Mouse (Mus musculus): Measurements from ENCODE around the gene Aqp3. TPM values are rescaled to one million over a fixed set of nuclear protein-coding genes. Genes with fewer than 3 reads are reported as not detected.

The Aqp3 gene
- 0.08 and 0.18 TPM in 2 replicates for polyA plus RNA-seq (2015; fragmentation: Nextera tagmentation; extraction: Ambion mirVana)

GRCm38 (mm10) chr4:41097871-41098576 is at the start of gene Aqp3:
Aqp3 (minus strand) TSS chr4:41098183.
- H3K27me3 ChIP-seq, result peaks cover 34% of the 10 kb centered on the region
- H3K36me3 ChIP-seq, result no peaks in the 10 kb centered on the region
- no peak within 1 kb of the TSS for H3K27ac ChIP-seq
- H3K4me1 ChIP-seq (replicated peaks), result peaks cover 13% of the 10 kb centered on the region
- H3K4me3 ChIP-seq (replicated peaks), result peak within 1 kb of the TSS; percentile 48
- H3K9ac ChIP-seq (replicated peaks), result peak within 1 kb of the TSS; percentile 65
- peak within 1 kb of the TSS; percentile 90 for H3K4me2 ChIP-seq (replicated peaks)
- ATAC-seq, result peak; percentile 73
- no peaks in the 10 kb centered on the region for H3K9me3 ChIP-seq
- WGBS, result under 1% methylated on average over 42 of the region's 42 CpGs

- H3K27ac ChIP-seq, result no peak overlapping the region
- H3K4me1 ChIP-seq (replicated peaks), result peaks cover 21% of the 10 kb centered on the region
- WGBS, result 89% methylated on average over 2 of the region's 2 CpGs
- peaks cover 32% of the 10 kb centered on the region for H3K36me3 ChIP-seq
- no peaks in the 10 kb centered on the region for H3K9me3 ChIP-seq
- no peak overlapping the region for H3K9ac ChIP-seq (replicated peaks)
- no peak overlapping the region for H3K4me2 ChIP-seq (replicated peaks)
- no peaks in the 10 kb centered on the region for H3K27me3 ChIP-seq
- no peak overlapping the region for H3K4me3 ChIP-seq (replicated peaks)
- no peak for ATAC-seq
Measured at GRCm38 (mm10) chr4:41142601-41143000, 44.6 kb upstream of the Aqp3 start.

GRCm38 (mm10) chr4:41140174-41140875 is 42.3 kb upstream of the Aqp3 start:
- WGBS, result 95% methylated on average over 6 of the region's 6 CpGs
- no peaks in the 10 kb centered on the region for H3K27me3 ChIP-seq
- H3K4me2 ChIP-seq (replicated peaks), result no peak overlapping the region
- ATAC-seq, result no peak
- H3K4me1 ChIP-seq (replicated peaks), result peaks cover 26% of the 10 kb centered on the region
- no peak overlapping the region for H3K9ac ChIP-seq (replicated peaks)
- H3K27ac ChIP-seq, result no peak overlapping the region
- H3K9me3 ChIP-seq, result no peaks in the 10 kb centered on the region
- H3K36me3 ChIP-seq, result peaks cover 32% of the 10 kb centered on the region
- H3K4me3 ChIP-seq (replicated peaks), result no peak overlapping the region

GRCm38 (mm10) chr4:41136811-41137210 is 38.8 kb upstream of the Aqp3 start:
- peak overlapping the region; percentile 99 for H3K9ac ChIP-seq (replicated peaks)
- peaks cover 25% of the 10 kb centered on the region for H3K36me3 ChIP-seq
- ATAC-seq, result no peak
- H3K27me3 ChIP-seq, result 0 out of 2 replicates have a peak, but pooled peaks cover 4% of the 10 kb centered on the region
- peak overlapping the region; percentile 72 for H3K4me2 ChIP-seq (replicated peaks)
- under 1% methylated on average over 8 of the region's 8 CpGs for WGBS
- peaks cover 26% of the 10 kb centered on the region for H3K4me1 ChIP-seq (replicated peaks)
- peak overlapping the region; percentile 100 for H3K27ac ChIP-seq
- H3K9me3 ChIP-seq, result no peaks in the 10 kb centered on the region
- peak overlapping the region; percentile 94 for H3K4me3 ChIP-seq (replicated peaks)

- H3K9me3 ChIP-seq, result no peaks in the 10 kb centered on the region
- H3K4me2 ChIP-seq (replicated peaks), result peak overlapping the region; percentile 72
- peak; percentile 41 for ATAC-seq
- H3K9ac ChIP-seq (replicated peaks), result peak overlapping the region; percentile 99
- 0 out of 2 replicates have a peak, but pooled peaks cover 4% of the 10 kb centered on the region for H3K27me3 ChIP-seq
- peak overlapping the region; percentile 100 for H3K27ac ChIP-seq
- peaks cover 26% of the 10 kb centered on the region for H3K4me1 ChIP-seq (replicated peaks)
- H3K36me3 ChIP-seq, result peaks cover 21% of the 10 kb centered on the region
- peak overlapping the region; percentile 94 for H3K4me3 ChIP-seq (replicated peaks)
- 0% methylated on average over 4 of the region's 4 CpGs for WGBS
Measured at GRCm38 (mm10) chr4:41136454-41136805, 38.4 kb upstream of the Aqp3 start.

- Histone ChIP-seq H3K27ac (peak within 1 kb of the TSS; percentile 100), H3K27me3 (0 out of 2 replicates have a peak, but pooled peaks cover 4% of the 10 kb centered on the region), H3K4me2 (replicated peaks) (peak within 1 kb of the TSS; percentile 72), H3K4me3 (replicated peaks) (peak within 1 kb of the TSS; percentile 94), H3K36me3 (peaks cover 16% of the 10 kb centered on the region), H3K9me3 (no peaks in the 10 kb centered on the region), H3K4me1 (replicated peaks) (peaks cover 26% of the 10 kb centered on the region), H3K9ac (replicated peaks) (peak within 1 kb of the TSS; percentile 99)
- ATAC-seq, result peak; percentile 87
- 0% methylated on average over 39 of the region's 65 CpGs for WGBS
Measured at GRCm38 (mm10) chr4:41135711-41136453, 37.9 kb upstream of the Aqp3 start, which contains the start of gene Ube2r2. Ube2r2 (plus strand) TSS chr4:41135743.

- Histone ChIP-seq H3K9me3 (no peaks in the 10 kb centered on the region), H3K27ac (peak overlapping the region; percentile 100), H3K36me3 (peaks cover 10% of the 10 kb centered on the region; the same call in 1 of the 2 replicates), H3K27me3 (0 out of 2 replicates have a peak, but pooled peaks cover 4% of the 10 kb centered on the region), H3K4me2 (replicated peaks) (peak overlapping the region; percentile 72), H3K9ac (replicated peaks) (peak overlapping the region; percentile 99), H3K4me1 (replicated peaks) (peaks cover 26% of the 10 kb centered on the region), H3K4me3 (replicated peaks) (peak overlapping the region; percentile 94)
- WGBS, result under 1% methylated on average over 31 of the region's 70 CpGs
- ATAC-seq, result peak; percentile 95
Measured at GRCm38 (mm10) chr4:41134935-41135710, 37.1 kb upstream of the Aqp3 start.

DNA sequence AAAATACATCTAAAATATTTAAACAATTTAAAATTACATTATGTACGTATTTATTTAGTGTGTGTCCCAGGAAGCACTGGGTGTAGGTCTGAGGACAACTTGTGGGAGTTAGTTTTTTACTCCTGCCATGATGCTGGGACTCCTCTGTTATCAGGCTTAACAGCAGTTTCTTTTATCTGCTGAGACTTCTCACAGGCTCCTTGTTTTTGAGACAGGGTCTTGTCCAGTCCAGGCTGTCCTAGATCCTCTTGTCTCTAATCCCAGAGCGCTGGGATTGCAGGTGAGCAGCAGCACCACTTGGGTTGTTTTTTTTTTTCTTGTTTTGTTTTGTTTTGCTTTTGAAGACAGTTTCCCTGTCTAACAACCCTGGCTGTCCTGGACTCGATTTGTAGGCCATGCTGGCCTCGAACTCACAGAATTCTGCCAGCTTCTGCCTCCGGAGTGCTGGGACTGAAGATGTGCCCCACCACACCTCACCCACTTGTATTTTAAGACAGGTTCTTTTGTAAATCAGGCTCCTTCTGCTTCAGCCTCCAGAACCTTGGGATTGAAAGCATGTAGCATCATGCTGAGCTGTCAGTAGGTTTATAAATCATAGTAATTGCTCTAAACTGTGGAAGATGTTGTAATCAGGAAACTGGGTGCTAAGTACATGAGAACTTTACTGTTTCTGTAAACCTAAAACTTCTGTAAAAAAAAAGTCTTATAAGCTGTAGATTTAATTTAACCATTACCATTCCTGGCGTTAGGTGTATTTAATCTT is 35.7 kb upstream of the Aqp3 start:
- H3K9ac ChIP-seq (replicated peaks), result no peak overlapping the region
- H3K4me2 ChIP-seq (replicated peaks), result no peak overlapping the region
- ATAC-seq, result no peak
- WGBS, result 83% methylated on average over 6 of the region's 6 CpGs
- H3K27ac ChIP-seq, result no peak overlapping the region
- H3K36me3 ChIP-seq, result no peaks in the 10 kb centered on the region
- 0 out of 2 replicates have a peak, but pooled peaks cover 4% of the 10 kb centered on the region for H3K27me3 ChIP-seq
- peaks cover 21% of the 10 kb centered on the region for H3K4me1 ChIP-seq (replicated peaks)
- no peaks in the 10 kb centered on the region for H3K9me3 ChIP-seq
- H3K4me3 ChIP-seq (replicated peaks), result no peak overlapping the region

DNA sequence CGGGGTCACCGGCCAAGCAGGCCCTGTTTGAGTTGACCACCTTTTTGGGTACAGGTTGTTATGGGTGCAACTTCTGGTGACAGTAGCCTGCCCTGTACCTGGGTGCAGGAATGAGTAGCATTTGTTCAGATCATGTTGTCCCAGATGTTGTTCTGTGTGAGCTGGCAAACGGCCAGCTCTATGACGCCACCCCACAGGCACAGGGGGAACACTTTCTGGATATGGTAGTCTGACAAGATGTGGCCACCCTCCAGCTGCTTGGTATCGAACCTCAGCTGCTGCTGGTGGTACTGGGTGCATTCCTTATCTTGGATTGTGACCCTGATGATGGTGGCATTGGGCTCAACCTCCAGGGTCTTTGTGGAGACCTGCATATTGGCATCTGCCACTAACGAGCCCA is 34.5 kb upstream of the Aqp3 start:
- H3K9ac ChIP-seq (replicated peaks), result 0 out of 2 replicates have a peak overlapping the region, but pooled peaks have one; percentile 19
- H3K4me1 ChIP-seq (replicated peaks), result peaks cover 10% of the 10 kb centered on the region
- no peaks in the 10 kb centered on the region for H3K9me3 ChIP-seq
- no peak overlapping the region for H3K27ac ChIP-seq
- 0 out of 2 replicates have a peak, but pooled peaks cover 4% of the 10 kb centered on the region for H3K27me3 ChIP-seq
- no peaks in the 10 kb centered on the region for H3K36me3 ChIP-seq
- no peak overlapping the region for H3K4me3 ChIP-seq (replicated peaks)
- no peak overlapping the region for H3K4me2 ChIP-seq (replicated peaks)
- 81% methylated on average over 6 of the region's 6 CpGs for WGBS
- ATAC-seq, result no peak

GRCm38 (mm10) chr4:41129836-41130235 is 31.9 kb upstream of the Aqp3 start:
- H3K27me3 ChIP-seq, result 0 out of 2 replicates have a peak, but pooled peaks cover 8% of the 10 kb centered on the region
- H3K4me1 ChIP-seq (replicated peaks), result peaks cover 5% of the 10 kb centered on the region
- no peak overlapping the region for H3K9ac ChIP-seq (replicated peaks)
- no peak for ATAC-seq
- H3K27ac ChIP-seq, result no peak overlapping the region
- H3K9me3 ChIP-seq, result no peaks in the 10 kb centered on the region
- H3K36me3 ChIP-seq, result no peaks in the 10 kb centered on the region
- H3K4me2 ChIP-seq (replicated peaks), result no peak overlapping the region
- H3K4me3 ChIP-seq (replicated peaks), result no peak overlapping the region
- WGBS, result 93% methylated on average over 3 of the region's 3 CpGs
